Mouse (Mus musculus) spleen, postnatal 14 days (tissue): Measurements from ENCODE around the gene Cdca7l.
"Not testable (repeated sequence)": the region's sequence is repeated elsewhere in the genome, so short reads cannot be mapped to it uniquely, and the experiment has no call there.

Source experiments
- DNase-seq, 2 experiments: peaks; one replicate each; pipeline ENCODE4 v3.0.0; 2021 to 2022; ENCODE audit warnings: low spot score in 2 of 2

Cdca7l gene

GRCm38 (mm10) chr12:117862655-117863054 is 58.6 kb downstream of the Cdca7l start:
- no peak for DNase-seq

- no peak for DNase-seq
Observed at GRCm38 (mm10) chr12:117867708-117868564, 63.8 kb downstream of the Cdca7l start.

GRCm38 (mm10) chr12:117872265-117872664 is 68.2 kb downstream of the Cdca7l start:
- no peak for DNase-seq

GRCm38 (mm10) chr12:117878341-117878740 is 74.3 kb downstream of the Cdca7l start:
- DNase-seq = no peak

- DNase-seq = no peak
Observed at GRCm38 (mm10) chr12:117884627-117885026, 80.5 kb downstream of the Cdca7l start.

GRCm38 (mm10) chr12:117887422-117887821 is 83.3 kb downstream of the Cdca7l start:
- no peak for DNase-seq

GRCm38 (mm10) chr12:117900798-117901197 is 96.7 kb downstream of the Cdca7l start:
- not testable (repeated sequence) for DNase-seq

- DNase-seq = not testable (repeated sequence)
Observed at GRCm38 (mm10) chr12:117901352-117901751, 97.3 kb downstream of the Cdca7l start.

- DNase-seq = no peak
Observed at GRCm38 (mm10) chr12:117903671-117904070, 99.6 kb downstream of the Cdca7l start.

GRCm38 (mm10) chr12:117905232-117905840 is 101.2 kb downstream of the Cdca7l start:
- DNase-seq = not testable (repeated sequence)

GRCm38 (mm10) chr12:117911396-117911795 is 107.3 kb downstream of the Cdca7l start:
- no peak for DNase-seq

- DNase-seq = no peak
Observed at GRCm38 (mm10) chr12:117914613-117915245, 110.6 kb downstream of the Cdca7l start.

GRCm38 (mm10) chr12:117915826-117916588 is 111.9 kb downstream of the Cdca7l start:
- DNase-seq = no peak
